Mouse (Mus musculus) thymus, postnatal 36 days (tissue): ENCODE measurements at regions not wholly inside any gene's neighbourhood (a gene's known extent, or its start where the extent isn't known, plus 50 kb on each side); places are given as distances from the start of the nearest gene placed in this dataset.

Experiments used
- DNase-seq, 2 experiments: peaks; one replicate each; pipeline ENCODE4 v3.0.0; 2022; ENCODE audit warnings: mixed read lengths in 2 of 2

DNA sequence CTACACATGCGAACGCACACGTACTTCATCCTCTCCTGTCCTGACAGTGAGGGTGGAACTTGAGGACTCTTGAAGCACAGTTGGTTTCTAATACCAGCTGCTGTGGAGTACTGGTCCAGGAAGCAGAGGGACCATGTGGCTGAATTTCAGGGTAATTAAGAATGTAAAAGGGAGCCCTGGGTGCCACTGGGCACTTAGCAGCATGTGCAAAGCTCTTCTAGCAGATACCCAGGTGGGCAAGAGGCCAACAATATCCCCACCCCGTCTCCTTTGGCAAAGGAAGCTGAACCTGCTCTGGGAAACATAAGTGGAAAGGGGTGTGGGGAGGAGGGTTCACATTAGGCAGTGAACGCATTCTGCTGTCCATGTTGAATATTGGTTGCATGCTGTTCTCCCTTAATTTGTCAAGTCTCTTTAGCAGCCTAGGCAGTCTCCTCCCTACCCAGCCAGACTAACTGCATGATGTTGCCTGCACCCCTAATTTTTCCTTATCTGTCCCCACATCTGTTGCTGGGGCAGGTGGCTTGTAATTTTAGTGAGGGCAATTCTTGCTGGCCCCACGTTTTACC lies 369.6 kb downstream of the Sorl1 start:
- DNase-seq, result no peak

- DNase-seq, result no peak
Measured at GRCm38 (mm10) chr9:41745979-41746647, 378.0 kb downstream of the Sorl1 start.

DNA sequence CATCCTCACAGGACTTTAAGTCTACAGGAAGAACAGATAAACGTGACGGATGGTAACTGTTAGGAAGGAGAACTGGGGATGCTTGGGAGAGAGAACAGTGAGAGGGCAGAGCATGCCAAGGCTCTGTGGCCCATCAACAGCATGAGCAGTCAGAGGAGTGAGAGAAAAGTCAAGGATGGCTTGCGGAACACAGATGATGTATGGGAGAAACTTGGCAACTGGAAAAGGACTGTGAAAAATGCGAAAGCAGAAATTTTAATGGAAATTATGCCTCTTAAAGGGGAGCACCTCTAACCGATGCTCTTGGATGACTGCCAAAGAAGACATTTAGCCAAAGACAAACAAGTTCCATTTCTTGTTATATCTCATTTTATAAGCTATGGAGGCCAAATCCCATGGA lies 382.6 kb downstream of the Sorl1 start:
- DNase-seq, result no peak

DNA sequence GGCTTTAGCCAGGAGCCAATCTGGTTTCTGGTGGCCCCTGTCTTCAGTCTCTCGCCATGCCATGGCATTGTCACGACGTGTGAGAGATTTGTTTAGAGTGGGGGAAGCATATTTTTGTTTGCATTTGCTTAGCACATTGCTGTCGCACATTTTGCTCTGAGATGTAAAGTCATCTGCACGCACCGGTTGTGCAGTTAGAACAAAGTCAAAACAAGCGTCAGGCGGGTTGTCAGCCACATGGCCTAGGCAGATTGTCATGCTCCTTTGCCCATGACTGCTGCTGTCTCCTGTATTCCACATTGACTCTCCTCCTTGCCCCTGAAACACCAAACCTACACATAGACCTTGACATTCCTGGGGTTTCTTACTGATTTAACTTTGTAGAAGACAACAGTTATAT lies 383.6 kb downstream of the Sorl1 start:
- no peak for DNase-seq

DNA sequence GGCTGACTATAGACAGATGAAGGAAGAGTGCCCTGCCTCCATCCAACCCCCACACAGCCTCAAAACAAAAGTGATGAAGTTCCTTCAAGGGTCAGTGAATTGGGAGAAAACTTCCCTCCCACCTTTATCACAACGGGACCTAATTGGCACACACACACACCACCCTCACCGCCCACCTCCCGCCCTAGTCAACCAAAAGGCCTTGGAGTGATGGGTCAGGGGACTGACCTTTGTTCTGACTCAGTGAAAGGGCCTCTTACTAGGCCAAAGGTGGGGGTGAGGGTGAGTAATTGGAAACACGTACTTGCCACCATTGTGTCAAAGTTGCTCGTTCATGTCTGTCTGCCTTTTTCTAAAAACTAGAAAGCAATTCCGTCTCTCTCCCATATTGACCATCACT lies 386.4 kb downstream of the Sorl1 start:
- no peak for DNase-seq

DNA sequence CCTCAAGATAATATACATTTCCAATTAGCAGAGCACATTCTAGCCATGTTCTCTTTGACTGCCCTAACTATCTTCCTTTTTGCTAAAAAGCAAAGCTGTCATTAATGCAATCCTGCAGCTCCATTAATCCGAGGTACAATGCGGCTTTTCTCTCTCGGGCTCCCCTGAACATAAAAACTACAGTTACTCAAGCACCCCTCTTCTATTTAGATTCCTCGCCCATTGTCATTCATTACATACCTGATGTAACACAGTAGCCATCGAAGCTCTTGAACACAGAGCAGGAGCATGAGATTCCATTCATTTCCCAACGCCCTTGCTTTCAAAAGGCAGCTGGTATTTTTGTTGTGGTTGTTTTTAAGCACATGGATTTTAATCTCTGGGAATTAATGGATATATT lies 387.2 kb downstream of the Sorl1 start:
- no peak for DNase-seq

DNA sequence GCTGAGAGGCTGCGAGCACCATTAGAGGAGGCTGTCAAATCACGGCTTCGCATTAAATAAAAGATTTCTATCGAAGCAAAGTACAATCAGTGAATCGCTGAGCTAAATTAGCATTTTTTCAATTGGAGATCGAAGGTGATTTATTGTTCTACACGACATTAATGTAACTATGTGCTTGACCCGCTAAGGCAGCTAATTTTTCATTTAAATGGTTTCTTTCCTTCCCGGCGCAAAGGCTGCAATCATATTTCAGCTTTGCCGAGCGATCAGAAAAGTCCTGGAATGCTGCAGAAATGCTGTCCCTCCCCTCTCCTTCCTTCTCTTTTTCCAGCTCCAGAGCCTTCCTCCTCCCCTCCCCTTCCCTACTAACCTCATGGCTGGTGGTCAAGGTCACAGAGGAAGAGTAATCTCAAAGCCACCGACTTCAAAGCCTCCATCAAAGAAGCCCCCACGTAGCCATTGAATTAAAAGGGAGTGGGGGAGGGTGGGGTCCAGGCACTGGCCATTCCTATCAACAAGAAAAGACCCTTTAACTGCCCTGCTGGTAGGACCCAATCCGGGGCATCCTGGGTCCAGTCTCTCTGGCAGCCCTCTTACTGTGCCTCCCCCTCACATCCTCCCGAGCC lies 387.8 kb downstream of the Sorl1 start:
- no peak for DNase-seq

DNA sequence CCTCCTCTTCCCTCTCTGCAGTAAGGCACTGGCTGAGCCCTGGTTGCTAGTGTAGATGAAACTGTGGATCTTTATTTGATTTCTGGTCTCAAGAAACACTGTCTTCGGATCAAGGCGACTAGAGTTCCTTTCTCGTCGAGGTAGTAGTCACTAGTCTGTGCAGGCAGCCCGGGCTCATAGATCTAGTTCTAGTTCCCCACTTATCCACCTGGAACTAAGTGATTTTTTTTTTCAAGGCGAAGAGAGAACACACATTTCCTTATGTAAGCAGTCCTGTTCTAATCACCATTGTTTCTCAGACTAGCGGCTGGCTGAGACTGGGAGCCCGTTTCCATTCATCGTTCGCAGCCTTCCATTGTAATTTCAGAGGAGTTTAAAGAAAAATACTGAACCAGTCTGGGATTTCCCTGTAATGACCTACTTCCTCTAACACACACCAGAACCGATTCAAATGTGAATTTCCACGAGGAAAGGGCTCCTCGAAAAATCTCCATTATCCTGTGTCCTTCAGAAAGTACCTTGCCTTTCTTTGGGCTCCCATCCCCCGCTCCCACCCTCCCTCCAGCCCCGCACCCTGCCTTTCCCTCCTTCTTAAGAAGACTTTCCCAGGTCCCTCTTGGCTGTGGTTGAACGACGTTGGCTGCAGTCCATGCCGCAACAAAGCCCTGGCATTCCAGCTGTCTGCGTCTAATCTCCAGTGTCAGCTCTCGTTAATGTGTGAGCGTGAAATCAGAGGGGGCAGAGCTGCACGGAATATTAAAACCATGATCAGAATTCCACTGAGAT lies 388.5 kb downstream of the Sorl1 start:
- DNase-seq, result no peak

GRCm38 (mm10) chr9:41734925-41735447 lies 389.1 kb downstream of the Sorl1 start:
- no peak for DNase-seq

- DNase-seq, result no peak
Measured at GRCm38 (mm10) chr9:41721609-41722008, 402.5 kb downstream of the Sorl1 start.

GRCm38 (mm10) chr9:41715231-41715630 lies 408.9 kb downstream of the Sorl1 start:
- DNase-seq, result no peak

DNA sequence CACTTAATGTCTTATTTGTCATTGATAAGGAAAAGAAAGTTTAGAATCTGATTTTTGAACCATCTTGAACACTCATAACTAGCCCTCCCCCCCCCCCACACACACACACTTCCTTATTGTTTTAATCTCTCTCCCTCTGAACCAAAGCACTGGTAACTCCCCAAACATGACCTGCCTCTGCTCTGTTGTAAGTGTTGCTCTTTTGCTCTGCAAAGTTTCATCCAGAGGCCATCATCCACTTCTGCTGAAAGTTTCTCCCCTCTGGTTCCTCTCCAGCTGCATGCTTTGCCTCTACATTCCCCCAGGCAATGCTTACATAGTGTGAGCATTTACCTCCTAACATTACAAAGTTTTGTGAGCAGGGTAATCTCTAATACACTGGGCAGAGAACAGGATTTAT lies 418.1 kb downstream of the Sorl1 start:
- DNase-seq, result no peak

GRCm38 (mm10) chr9:41705461-41705903 lies 418.6 kb downstream of the Sorl1 start:
- no peak for DNase-seq

GRCm38 (mm10) chr9:41703091-41703490 lies 421.0 kb downstream of the Sorl1 start:
- DNase-seq, result no peak

GRCm38 (mm10) chr9:41700683-41701082 lies 423.4 kb downstream of the Sorl1 start:
- DNase-seq, result no peak

DNA sequence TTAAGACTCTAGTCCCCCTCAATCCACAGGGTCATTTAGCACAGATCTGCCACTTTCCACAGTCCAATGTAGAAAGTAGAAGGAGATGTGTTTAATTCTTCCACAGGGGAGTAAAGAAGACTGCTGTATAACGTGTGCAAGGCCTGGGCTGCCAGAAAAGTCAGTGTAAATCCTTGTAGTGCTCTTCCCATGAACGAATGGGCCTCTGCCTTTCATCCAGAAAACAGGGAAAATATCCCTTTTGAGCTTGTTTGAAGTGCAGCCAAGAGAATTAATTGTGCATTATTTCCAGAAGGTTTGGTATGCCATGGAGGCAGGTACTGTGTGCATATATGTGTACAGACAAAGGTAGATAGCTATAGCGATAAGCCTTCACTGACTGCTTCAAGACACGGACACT lies 425.1 kb downstream of the Sorl1 start:
- no peak for DNase-seq

DNA sequence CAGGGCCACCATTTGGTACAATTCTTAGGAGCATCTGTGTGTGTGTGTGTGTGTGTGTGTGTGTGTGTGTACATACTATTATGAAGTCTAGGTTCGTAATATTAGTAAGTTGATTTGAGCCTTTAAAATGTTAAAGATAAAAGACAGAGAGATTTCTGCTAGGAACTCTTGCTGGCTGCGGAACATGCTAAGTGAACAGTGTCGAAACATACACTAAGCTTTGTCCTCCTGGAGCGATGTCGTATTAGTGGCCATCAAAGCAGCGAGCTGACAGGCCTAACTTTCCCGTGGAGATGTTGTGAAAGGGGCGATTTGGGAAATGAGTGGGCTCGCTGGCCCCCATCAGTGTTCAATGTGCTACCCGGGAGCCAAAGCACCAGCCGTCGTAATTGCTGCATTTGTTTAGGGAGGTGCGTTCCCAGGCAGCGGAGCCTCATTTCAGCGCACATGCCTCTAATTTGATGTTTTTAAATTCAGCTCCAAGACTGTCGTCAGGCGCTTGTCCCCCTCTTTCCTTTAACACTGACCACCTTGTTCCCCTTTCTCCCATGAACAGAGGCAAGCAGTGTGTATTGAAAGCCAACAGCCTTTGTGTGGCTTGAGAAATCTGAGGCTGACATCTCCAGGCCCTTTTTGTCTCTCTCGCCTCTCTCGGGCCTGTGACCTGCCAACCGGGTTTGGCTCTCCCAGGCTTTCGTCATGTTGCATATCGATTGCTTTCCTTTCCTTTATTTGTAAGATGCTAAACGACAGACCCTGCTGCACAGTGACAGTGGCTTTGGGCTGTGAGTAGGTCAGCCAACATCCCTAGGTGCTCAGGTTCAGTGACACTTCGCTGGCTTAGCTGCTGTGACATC lies 426.3 kb downstream of the Sorl1 start:
- DNase-seq, result no peak

GRCm38 (mm10) chr9:41697160-41697559 lies 426.9 kb downstream of the Sorl1 start:
- no peak for DNase-seq

GRCm38 (mm10) chr9:41682911-41683310 lies 441.2 kb downstream of the Sorl1 start:
- no peak for DNase-seq

GRCm38 (mm10) chr9:41675656-41676055 lies 448.4 kb downstream of the Sorl1 start:
- no peak for DNase-seq

DNA sequence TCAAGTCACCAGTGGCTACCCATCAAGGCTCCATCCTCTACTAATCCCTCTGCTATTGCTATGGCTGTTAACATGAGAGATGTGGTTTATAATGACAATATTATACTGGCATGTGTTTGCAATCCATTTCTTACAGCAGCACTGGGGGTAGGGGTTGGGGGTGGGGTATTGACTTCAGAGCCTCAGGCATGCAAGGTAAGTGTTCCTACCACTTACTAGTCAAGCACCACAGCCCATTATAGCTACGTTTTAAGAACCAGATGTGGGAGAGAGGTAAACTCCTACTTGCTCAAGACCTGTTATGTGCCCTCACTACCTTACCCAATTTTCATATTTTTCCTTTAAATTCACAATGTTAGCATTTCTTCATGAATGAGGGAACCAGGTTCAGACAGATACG lies 451.1 kb downstream of the Sorl1 start:
- no peak for DNase-seq

GRCm38 (mm10) chr9:41668741-41669140 lies 455.4 kb downstream of the Sorl1 start:
- DNase-seq, result no peak
